Mouse (Mus musculus) inflammation-experienced regulatory T-cells, adult 6 months (primary cell): Measurements from ENCODE around the gene Cd8a. TPM values are rescaled to one million over a fixed set of nuclear protein-coding genes. Genes with fewer than 3 reads are reported as not detected.
"Not testable (repeated sequence)": the region's sequence is repeated elsewhere in the genome, so short reads cannot be mapped to it uniquely, and the experiment has no call there.

Experiments used
- ATAC-seq: one replicate; pipeline ENCODE4 v1.8.0; 2017
- polyA plus RNA-seq, 3 experiments: library from polyadenylated mRNA; unstranded; fragments of 100-300 nt; shearing (Covaris generic); gene quantifications; one replicate each; pipeline ENCODE4 v1.2.1; 2017

The Cd8a gene
- polyA plus RNA-seq = 1 to 10 TPM in 2 of 3 experiments, under 1 TPM in 1; 0.73 to 3.4 (median 1.2) TPM

DNA sequence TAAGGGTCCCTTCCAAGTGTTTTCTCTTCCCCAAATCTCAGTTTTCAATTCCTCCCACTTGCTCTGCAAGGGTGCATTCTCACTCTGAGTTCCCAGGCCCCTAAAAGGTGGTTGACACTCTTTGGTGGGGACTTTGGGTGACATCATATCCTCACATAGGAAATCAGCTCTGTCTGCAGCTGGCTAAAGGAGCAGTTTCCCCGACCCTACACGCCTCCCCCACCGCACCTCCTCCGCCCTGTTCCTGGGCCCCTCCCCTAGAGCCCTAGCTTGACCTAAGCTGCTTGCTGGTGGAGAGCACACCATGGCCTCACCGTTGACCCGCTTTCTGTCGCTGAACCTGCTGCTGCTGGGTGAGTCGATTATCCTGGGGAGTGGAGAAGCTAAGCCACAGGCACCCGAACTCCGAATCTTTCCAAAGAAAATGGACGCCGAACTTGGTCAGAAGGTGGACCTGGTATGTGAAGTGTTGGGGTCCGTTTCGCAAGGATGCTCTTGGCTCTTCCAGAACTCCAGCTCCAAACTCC lies at the start of gene Cd8a:
Gene Cd8a (plus strand): TSS at position 179 of the 527 bp plus-strand sequence.
- no peak for ATAC-seq

- no peak for ATAC-seq
Measured at GRCm38 (mm10) chr6:71324816-71325215, 48.4 kb upstream of the Cd8a start.

GRCm38 (mm10) chr6:71329881-71330280 lies 43.3 kb upstream of the Cd8a start:
- no peak for ATAC-seq

GRCm38 (mm10) chr6:71330486-71330885 lies 42.7 kb upstream of the Cd8a start:
- ATAC-seq = no peak

DNA sequence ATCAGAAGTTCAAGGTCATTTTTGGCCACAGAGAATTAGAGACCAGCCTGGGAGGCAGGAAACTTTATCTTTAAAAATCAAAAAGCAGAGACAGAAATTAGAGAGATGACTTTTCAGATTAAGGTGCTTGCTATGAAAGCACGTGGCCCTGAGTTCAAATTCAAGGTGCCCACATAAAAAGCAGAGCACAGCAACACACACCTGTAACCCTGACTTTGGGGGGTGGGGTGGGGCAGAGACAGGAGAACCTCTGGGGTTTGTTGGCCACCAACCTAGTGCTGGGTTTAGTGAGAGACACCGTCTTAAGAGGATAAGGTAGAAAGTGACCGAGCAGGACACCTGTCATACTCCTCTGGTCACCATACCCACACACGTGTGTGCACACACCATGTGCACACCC lies 41.7 kb upstream of the Cd8a start:
- not testable (repeated sequence) for ATAC-seq

DNA sequence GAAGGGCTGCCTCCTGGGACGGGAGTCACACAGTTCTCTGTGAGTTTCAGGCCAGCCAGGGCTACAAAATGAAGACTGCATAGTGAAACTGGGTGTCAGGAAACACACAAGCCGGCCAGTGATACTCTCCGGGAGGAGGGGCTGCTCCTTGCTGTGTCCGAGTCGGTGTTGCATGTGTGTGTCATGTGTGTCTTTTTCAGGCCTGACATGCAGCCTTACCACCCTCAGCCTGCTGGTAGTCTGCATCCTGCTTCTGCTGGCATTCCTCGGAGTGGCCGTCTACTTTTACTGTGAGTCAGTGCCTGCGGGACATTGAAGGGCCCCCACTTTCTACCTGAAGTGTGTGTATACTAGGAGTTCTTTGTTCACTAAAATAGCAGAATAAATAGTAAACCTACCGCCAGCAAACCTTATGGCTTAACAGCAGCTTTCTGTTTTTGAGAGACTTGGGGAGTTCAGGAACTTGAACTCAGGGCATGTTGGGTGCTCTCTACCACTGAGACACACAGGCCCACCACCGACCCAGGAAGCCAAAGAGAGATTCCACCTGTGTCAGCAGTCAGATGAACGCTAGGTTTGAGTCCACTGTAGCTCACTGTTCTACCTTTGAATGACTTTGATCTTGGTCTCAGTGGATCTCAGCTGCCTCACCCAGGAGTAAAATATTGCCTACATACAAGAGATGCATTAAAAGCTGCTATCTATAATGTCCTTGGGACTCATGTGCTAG lies 40.8 kb upstream of the Cd8a start:
- no peak for ATAC-seq

GRCm38 (mm10) chr6:71333031-71333430 lies 40.2 kb upstream of the Cd8a start:
- ATAC-seq = no peak

DNA sequence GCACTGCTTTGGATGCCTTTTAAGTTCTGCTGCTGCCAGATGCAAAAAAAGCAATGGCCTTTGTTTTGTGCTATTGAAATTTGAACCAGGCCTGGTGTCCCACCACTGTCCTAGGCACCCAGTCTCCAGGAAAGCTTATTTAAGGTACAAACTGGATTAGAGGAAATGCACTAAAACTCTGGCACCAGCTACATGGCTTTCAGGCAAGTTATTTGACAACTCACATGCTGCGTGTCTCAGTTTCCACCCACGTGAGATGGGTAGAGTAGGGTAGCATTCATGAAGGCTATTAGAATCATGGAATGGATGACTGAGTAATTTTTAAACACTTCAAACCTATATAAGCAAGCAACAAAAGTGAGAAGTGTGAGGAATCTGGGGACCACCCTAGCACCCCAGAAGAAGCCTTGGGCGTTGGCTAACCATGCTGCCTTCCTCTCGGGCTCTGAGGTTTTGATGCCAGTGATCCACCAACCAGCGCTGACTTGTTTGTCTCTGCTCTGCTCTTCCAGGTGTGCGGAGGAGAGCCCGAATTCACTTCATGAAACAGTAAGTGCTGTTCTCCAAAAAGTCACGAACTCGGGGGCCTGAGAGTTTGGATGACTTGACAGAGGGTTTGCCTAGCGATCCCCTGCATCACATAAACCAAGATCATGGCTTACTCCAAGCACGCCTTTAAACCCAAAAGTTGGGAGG lies 39.5 kb upstream of the Cd8a start:
- ATAC-seq = no peak

GRCm38 (mm10) chr6:71337666-71338065 lies 35.6 kb upstream of the Cd8a start:
- ATAC-seq = no peak

- ATAC-seq = no peak
Measured at GRCm38 (mm10) chr6:71338941-71339340, 34.3 kb upstream of the Cd8a start.

GRCm38 (mm10) chr6:71339351-71339750 lies 33.9 kb upstream of the Cd8a start:
- ATAC-seq = no peak

DNA sequence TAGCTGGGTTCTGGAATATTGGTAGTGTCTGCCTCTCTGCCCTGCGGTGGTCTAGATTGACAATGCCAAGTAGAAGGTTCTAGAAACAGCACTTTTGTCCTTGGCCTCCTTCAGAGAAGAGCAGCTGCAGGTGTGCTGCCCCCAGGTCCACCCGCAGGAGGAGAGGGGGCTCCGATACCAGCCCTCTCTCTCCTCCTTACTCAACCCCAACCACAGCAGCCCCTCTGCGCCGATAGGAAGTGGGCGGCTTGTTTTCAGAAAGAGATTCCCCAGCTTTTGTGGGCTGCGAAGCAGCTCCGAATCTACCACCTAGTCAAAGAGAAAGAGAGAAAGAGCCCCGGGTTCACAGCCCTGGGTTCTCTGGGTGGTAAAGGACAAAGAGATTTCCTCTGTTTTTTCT lies 32.0 kb upstream of the Cd8a start:
- ATAC-seq = no peak

- no peak for ATAC-seq
Measured at GRCm38 (mm10) chr6:71348006-71348405, 25.2 kb upstream of the Cd8a start.

DNA sequence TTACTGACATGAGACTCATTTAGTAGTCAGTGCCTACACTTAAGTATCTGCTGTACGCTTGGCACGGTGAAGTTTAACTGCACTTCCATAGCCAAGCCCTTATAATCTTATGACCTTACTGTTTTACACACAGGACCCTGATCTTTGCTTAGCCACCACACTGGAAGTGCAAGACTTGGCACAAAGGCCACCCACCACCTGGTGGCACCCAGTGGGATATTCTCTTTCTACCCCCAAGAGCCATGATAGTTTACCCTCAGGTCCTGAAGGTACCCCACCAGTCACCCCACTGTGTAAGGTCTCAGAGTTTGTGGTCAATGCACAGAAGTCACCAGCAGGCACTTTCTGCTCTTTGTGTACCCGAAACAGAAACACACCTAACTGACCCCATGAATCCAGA lies 22.0 kb upstream of the Cd8a start:
- no peak for ATAC-seq

DNA sequence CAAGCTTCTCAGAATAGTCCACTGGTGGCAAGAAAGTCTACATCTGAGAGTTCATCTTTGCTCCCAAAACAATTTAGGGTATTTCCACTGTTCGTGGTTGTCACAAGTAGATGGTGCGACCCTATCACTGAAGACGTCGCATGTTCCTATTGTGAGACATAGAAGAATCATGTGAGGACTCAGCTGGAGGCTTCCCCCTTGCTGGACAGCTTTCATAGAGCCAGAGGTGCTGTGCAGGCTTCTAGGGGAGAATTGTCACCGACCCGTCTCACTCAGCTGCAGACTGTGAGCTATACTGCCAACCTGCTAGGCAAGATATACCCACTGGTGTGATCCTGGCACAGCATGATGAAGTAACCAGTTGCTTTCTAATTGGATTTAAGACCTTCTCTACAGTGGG lies 21.0 kb upstream of the Cd8a start:
- ATAC-seq = no peak

- no peak for ATAC-seq
Measured at GRCm38 (mm10) chr6:71352866-71353427, 20.3 kb upstream of the Cd8a start.

DNA sequence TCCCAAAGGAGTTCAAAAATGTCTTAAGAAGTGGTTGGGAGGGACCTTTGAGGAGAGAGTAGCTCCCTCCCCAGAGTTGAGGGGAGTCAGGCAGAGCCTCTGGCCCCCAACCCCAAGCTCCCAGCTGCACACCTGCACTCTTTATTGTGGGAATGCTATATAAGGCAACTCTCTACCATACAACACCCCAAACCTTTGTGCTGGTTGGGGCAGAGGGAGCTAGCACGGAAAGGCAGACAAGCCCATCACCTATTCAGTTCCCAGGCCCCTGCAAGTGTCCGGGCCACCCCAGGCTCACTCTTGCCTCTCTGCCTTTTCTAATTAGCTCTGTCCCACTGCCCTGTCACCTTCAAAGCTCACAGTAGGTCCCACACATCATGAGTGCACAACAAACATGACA lies 19.5 kb upstream of the Cd8a start:
- ATAC-seq = no peak

DNA sequence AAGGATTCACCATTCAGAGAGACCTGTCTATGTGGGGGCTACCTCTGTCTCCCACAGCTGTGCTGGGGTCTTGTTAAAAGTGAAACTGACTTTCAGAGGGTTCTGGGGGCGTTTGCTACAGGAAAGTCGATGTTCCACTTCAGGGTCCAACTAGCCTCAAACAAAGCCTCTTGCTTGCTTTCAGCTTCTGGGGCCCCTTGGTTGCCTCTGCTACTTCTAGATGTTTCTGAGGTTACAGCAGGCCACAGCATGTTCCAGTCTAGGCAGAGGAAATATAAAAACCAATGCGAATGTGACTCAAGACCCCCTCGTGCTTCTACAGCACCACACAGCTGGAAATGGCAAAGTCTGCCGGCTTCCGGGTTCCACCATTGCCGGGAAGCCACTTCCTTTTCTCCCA lies 15.7 kb upstream of the Cd8a start:
- ATAC-seq = no peak

- no peak for ATAC-seq
Measured at GRCm38 (mm10) chr6:71360221-71360620, 13.0 kb upstream of the Cd8a start.

- no peak for ATAC-seq
Measured at GRCm38 (mm10) chr6:71360751-71361150, 12.5 kb upstream of the Cd8a start.

- ATAC-seq = no peak
Measured at GRCm38 (mm10) chr6:71361156-71361670, 12.0 kb upstream of the Cd8a start.

GRCm38 (mm10) chr6:71363995-71364394 lies 9.2 kb upstream of the Cd8a start:
- ATAC-seq = no peak

GRCm38 (mm10) chr6:71369416-71369815 lies 3.8 kb upstream of the Cd8a start:
- ATAC-seq = no peak
